In the genomic region with DNA sequence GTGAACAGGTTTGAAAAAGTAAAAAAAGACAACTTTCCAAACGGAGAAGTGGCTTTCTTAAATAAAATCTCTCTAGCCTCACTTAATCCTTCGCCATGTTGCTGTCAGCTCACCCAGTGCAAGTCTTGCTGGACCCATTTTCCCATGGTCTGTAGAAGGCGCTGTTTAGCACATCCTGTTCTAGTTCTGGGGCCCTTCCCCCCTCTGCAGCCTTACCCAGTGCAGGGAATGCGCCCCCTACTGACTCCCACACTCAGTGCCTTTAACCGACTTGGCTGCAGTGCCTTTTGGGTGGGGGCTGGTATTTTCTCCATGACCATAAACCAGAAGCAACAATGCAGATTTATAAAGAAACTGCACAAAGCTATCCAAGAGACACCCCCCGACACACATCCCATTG, we compare ENCODE assay signal across 8 mouse cellular contexts. TPM values are rescaled to one million over a fixed set of nuclear protein-coding genes. Genes with fewer than 3 reads are reported as not detected.
A peak's percentile ranks its signal among the peaks of the same experiment; 100 is the strongest.
DNase-seq lines count a peak whose midpoint lies in the region; ATAC-seq and TF ChIP-seq lines count a peak whose summit lies in the region.

No protein-coding gene starts in this region.

- peak overlapping the region; percentile 94 to 100 (median 96) for H3K4me3 ChIP-seq in CH12.LX (replicated peaks in 1 of 3; ENCODE audit: low read depth in 2 of 3, low read length in 2 of 3, poor library complexity in 1 of 3)
- peak overlapping the region; percentile 100 for H3K4me3 ChIP-seq in forebrain, embryonic 11.5 days (ENCODE audit: low read depth, low read length)
- peak overlapping the region; percentile 87 for H3K4me3 ChIP-seq in heart, embryonic 16.5 days (ENCODE audit: low read length)
- peak overlapping the region; percentile 98 for H3K4me3 ChIP-seq in liver, embryonic 15.5 days (replicated peaks)
- H3K4me3 ChIP-seq in neural tube, embryonic 12.5 days = peak overlapping the region; percentile 99

- no peaks in the 10 kb centered on the region for H3K27me3 ChIP-seq in CH12.LX (replicated peaks)
- no peaks in the 10 kb centered on the region for H3K27me3 ChIP-seq in forebrain, embryonic 11.5 days (ENCODE audit: control insufficient read depth, insufficient read depth, low read length)
- no peaks in the 10 kb centered on the region for H3K27me3 ChIP-seq in heart, embryonic 16.5 days (ENCODE audit: control insufficient read depth, insufficient read depth, low read length)
- H3K27me3 ChIP-seq in liver, embryonic 15.5 days = no peaks in the 10 kb centered on the region
- no peaks in the 10 kb centered on the region for H3K27me3 ChIP-seq in neural tube, embryonic 12.5 days (replicated peaks)

- TF ChIP-seq EP300 in CH12.LX (IDR thresholded peaks at IDR 0.05; ENCODE audit: low read length) = 0 out of 2 replicates have a peak, but pooled peaks have one; percentile 16

- no peak for TF ChIP-seq POLR2A in CH12.LX (IDR thresholded peaks at IDR 0.05; ENCODE audit: low read depth, low read length)

- H3K36me3 ChIP-seq in CH12.LX (replicated peaks in 1 of 2; ENCODE audit: control insufficient read depth in 1 of 2, insufficient read depth in 1 of 2, low read length in 1 of 2) = peaks cover 26 to 64% of the 10 kb centered on the region in 2 experiments
- peaks cover 10% of the 10 kb centered on the region for H3K36me3 ChIP-seq in forebrain, embryonic 11.5 days (ENCODE audit: control insufficient read depth, insufficient read depth, low read length)
- peaks cover 27% of the 10 kb centered on the region for H3K36me3 ChIP-seq in heart, embryonic 16.5 days (ENCODE audit: control insufficient read depth, insufficient read depth)
- H3K36me3 ChIP-seq in liver, embryonic 15.5 days (replicated peaks) = peaks cover 61% of the 10 kb centered on the region
- H3K36me3 ChIP-seq in neural tube, embryonic 12.5 days = peaks cover 28% of the 10 kb centered on the region

- peaks cover 13 to 56% of the 10 kb centered on the region in 2 experiments for H3K4me1 ChIP-seq in CH12.LX (ENCODE audit: control insufficient read depth in 1 of 2, insufficient read depth in 2 of 2)
- peaks cover 9% of the 10 kb centered on the region for H3K4me1 ChIP-seq in forebrain, embryonic 11.5 days (replicated peaks; ENCODE audit: control insufficient read depth, insufficient read depth, low read length)
- peaks cover 32% of the 10 kb centered on the region for H3K4me1 ChIP-seq in heart, embryonic 16.5 days (ENCODE audit: control insufficient read depth, insufficient read depth, low read length)
- peaks cover 58% of the 10 kb centered on the region for H3K4me1 ChIP-seq in liver, embryonic 15.5 days (replicated peaks)
- H3K4me1 ChIP-seq in neural tube, embryonic 12.5 days = peaks cover 32% of the 10 kb centered on the region

- TF ChIP-seq CTCF in CH12.LX (conservative IDR thresholded peaks at IDR 0.05 in 1 of 2, IDR thresholded peaks at IDR 0.05 in 1 of 2; ENCODE audit: low read depth in 2 of 2, low read length in 2 of 2) = peak; percentile 76 to 100

- H3K9ac ChIP-seq in CH12.LX (ENCODE audit: insufficient read depth, low read depth) = peak overlapping the region; percentile 94
- H3K9ac ChIP-seq in forebrain, embryonic 11.5 days (ENCODE audit: low read length) = peak overlapping the region; percentile 100
- H3K9ac ChIP-seq in heart, embryonic 16.5 days (ENCODE audit: low read length) = peak overlapping the region; percentile 100
- H3K9ac ChIP-seq in liver, embryonic 15.5 days = peak overlapping the region; percentile 96
- H3K9ac ChIP-seq in neural tube, embryonic 12.5 days = peak overlapping the region; percentile 100

- in situ Hi-C loops in CH12.LX (cut with MboI; ENCODE audit: low pct_ligation_motif_present, low pct_unique_long_range_greater_than_20kb, low sequenced_read_pairs) = loop anchor here (5.0 kb wide), 1 partner anchor 93 kb away; no protein-coding TSS in a partner anchor

- dilution Hi-C loops in CH12.LX (cut with MboI; ENCODE audit: extremely low pct_ligation_motif_present, extremely low pct_unique_long_range_greater_than_20kb, low sequenced_read_pairs) = no loop called here

- ATAC-seq in forebrain, embryonic 11.5 days (replicated peaks; ENCODE audit: low FRiP score) = peak; percentile 36; the same call in 1 of the 2 replicates
- ATAC-seq in heart, embryonic 16.5 days (replicated peaks; ENCODE audit: extremely low read depth, insufficient read depth, low FRiP score) = peak; percentile 59
- ATAC-seq in liver, embryonic 15.5 days (ENCODE audit: insufficient read depth) = peak; percentile 38
- no peak for ATAC-seq in neural tube, embryonic 12.5 days (ENCODE audit: low FRiP score, low read depth)

- peak overlapping the region; percentile 58; the same call in 1 of the 2 replicates for H3K27ac ChIP-seq in CH12.LX (ENCODE audit: insufficient read depth, low read depth)
- no peak overlapping the region for H3K27ac ChIP-seq in forebrain, embryonic 11.5 days (ENCODE audit: low read depth, low read length)
- peak overlapping the region; percentile 99 for H3K27ac ChIP-seq in heart, embryonic 16.5 days (ENCODE audit: low read length)
- peak overlapping the region; percentile 93 for H3K27ac ChIP-seq in liver, embryonic 15.5 days (replicated peaks)
- H3K27ac ChIP-seq in neural tube, embryonic 12.5 days = no peak overlapping the region

- peak; percentile 66 for TF ChIP-seq RAD21 in CH12.LX (IDR thresholded peaks at IDR 0.05; ENCODE audit: low read depth, low read length)

- peak; percentile 98 for DNase-seq in CH12.LX (ENCODE audit: extremely low read depth)
- peak; percentile 94 for DNase-seq in c-Kit-positive CD71-positive TER-119-negative erythroid progenitor cells, embryonic 14.5 days (ENCODE audit: low read depth)
- peak; percentile 93 for DNase-seq in forebrain, embryonic 11.5 days (ENCODE audit: low spot score)
- peak; percentile 93 to 96 for DNase-seq in kidney, postnatal 36 days
- DNase-seq in telencephalon, adult 2 months (ENCODE audit: low read depth, low spot score) = peak; percentile 95

- peaks cover 59% of the 10 kb centered on the region for H3K79me2 ChIP-seq in CH12.LX (replicated peaks; ENCODE audit: control insufficient read depth, extremely low read depth, insufficient read depth, poor library complexity, severe bottlenecking)

- H3K9me3 ChIP-seq in CH12.LX (replicated peaks; ENCODE audit: low read length) = peaks cover 4% of the 10 kb centered on the region
- H3K9me3 ChIP-seq in forebrain, embryonic 11.5 days (ENCODE audit: control insufficient read depth, low read length) = no peaks in the 10 kb centered on the region
- H3K9me3 ChIP-seq in heart, embryonic 16.5 days (replicated peaks; ENCODE audit: control insufficient read depth, low read length) = peaks cover 4% of the 10 kb centered on the region; the same call in 1 of the 2 replicates
- H3K9me3 ChIP-seq in liver, embryonic 15.5 days (replicated peaks) = no peaks in the 10 kb centered on the region
- no peaks in the 10 kb centered on the region for H3K9me3 ChIP-seq in neural tube, embryonic 12.5 days

- 8% methylated on average over 6 of the region's 6 CpGs for WGBS in forebrain, embryonic 11.5 days
- WGBS in heart, embryonic 16.5 days = 6% methylated on average over 6 of the region's 6 CpGs
- 3% methylated on average over 6 of the region's 6 CpGs for WGBS in liver, embryonic 15.5 days (ENCODE audit: insufficient replicate concordance)
- WGBS in neural tube, embryonic 12.5 days = 12% methylated on average over 6 of the region's 6 CpGs

- peak overlapping the region; percentile 80 for H3K4me2 ChIP-seq in CH12.LX (ENCODE audit: insufficient read depth, low read depth, poor library complexity, severe bottlenecking)
- H3K4me2 ChIP-seq in forebrain, embryonic 11.5 days (ENCODE audit: low read depth, low read length, severe bottlenecking) = peak overlapping the region; percentile 80
- H3K4me2 ChIP-seq in heart, embryonic 16.5 days (ENCODE audit: low read depth, low read length) = peak overlapping the region; percentile 79
- peak overlapping the region; percentile 87 for H3K4me2 ChIP-seq in liver, embryonic 15.5 days
- H3K4me2 ChIP-seq in neural tube, embryonic 12.5 days (replicated peaks) = peak overlapping the region; percentile 85

RNA-seq across cellular contexts. Expression of gene Adnp, which starts 1.6 kb away (rescaled TPM):
- total RNA-seq in CH12.LX (2012; rRNA removed) (3.3 and 3.5 TPM in 2 replicates), CH12.LX (2014; rRNA removed) (1.3 TPM in 2 replicates)
- 11.8 and 12.9 TPM in 2 replicates for polyA plus RNA-seq in CH12.LX (2012; ENCODE audit: insufficient read length, low read depth)
- polyA plus RNA-seq in forebrain, embryonic 11.5 days (2014; fragmentation: Nextera tagmentation; extraction: Ambion mirVana) = 18.7 and 19.7 TPM in 2 replicates
- polyA plus RNA-seq in heart, embryonic 16.5 days (2015; fragmentation: Nextera tagmentation; extraction: Ambion mirVana) = 1.4 and 1.6 TPM in 2 replicates
- polyA plus RNA-seq in liver, embryonic 15.5 days (2015; fragmentation: Nextera tagmentation; extraction: Ambion mirVana) = 1.8 and 2.3 TPM in 2 replicates
- 24.4 and 32.1 TPM in 2 replicates for polyA plus RNA-seq in neural tube, embryonic 12.5 days (2016; fragmentation: Nextera tagmentation; extraction: Ambion mirVana)

RNA-seq across cellular contexts. Expression of gene Gm20716, which starts 24.9 kb away (rescaled TPM):
- total RNA-seq in CH12.LX (2012; rRNA removed) (26.1 and 27.8 TPM in 2 replicates), CH12.LX (2014; rRNA removed) (26.9 and 28.6 TPM in 2 replicates)
- 30.7 and 34.8 TPM in 2 replicates for polyA plus RNA-seq in CH12.LX (2012; ENCODE audit: insufficient read length, low read depth)
- 25.6 and 30.3 TPM in 2 replicates for polyA plus RNA-seq in forebrain, embryonic 11.5 days (2014; fragmentation: Nextera tagmentation; extraction: Ambion mirVana)
- polyA plus RNA-seq in heart, embryonic 16.5 days (2015; fragmentation: Nextera tagmentation; extraction: Ambion mirVana) = 10.8 and 11.8 TPM in 2 replicates
- 4.4 and 4.9 TPM in 2 replicates for polyA plus RNA-seq in liver, embryonic 15.5 days (2015; fragmentation: Nextera tagmentation; extraction: Ambion mirVana)
- polyA plus RNA-seq in neural tube, embryonic 12.5 days (2016; fragmentation: Nextera tagmentation; extraction: Ambion mirVana) = 18.6 and 22.8 TPM in 2 replicates

RNA-seq across cellular contexts. Expression of gene Dpm1, which starts 25.1 kb away (rescaled TPM):
- total RNA-seq in CH12.LX (2012; rRNA removed) (28.5 and 34.5 TPM in 2 replicates), CH12.LX (2014; rRNA removed) (52.9 and 55.3 TPM in 2 replicates)
- 30.7 and 54.9 TPM in 2 replicates for polyA plus RNA-seq in CH12.LX (2012; ENCODE audit: insufficient read length, low read depth)
- polyA plus RNA-seq in forebrain, embryonic 11.5 days (2014; fragmentation: Nextera tagmentation; extraction: Ambion mirVana) = 58.6 and 65.3 TPM in 2 replicates
- polyA plus RNA-seq in heart, embryonic 16.5 days (2015; fragmentation: Nextera tagmentation; extraction: Ambion mirVana) = 89.3 and 104 TPM in 2 replicates
- 59.2 and 64.1 TPM in 2 replicates for polyA plus RNA-seq in liver, embryonic 15.5 days (2015; fragmentation: Nextera tagmentation; extraction: Ambion mirVana)
- 70.4 and 79.4 TPM in 2 replicates for polyA plus RNA-seq in neural tube, embryonic 12.5 days (2016; fragmentation: Nextera tagmentation; extraction: Ambion mirVana)

RNA-seq across cellular contexts. Expression of gene Mocs3, which starts 25.2 kb away (rescaled TPM):
- 10.6 and 13.3 TPM in 2 replicates for total RNA-seq in CH12.LX (2012; rRNA removed)
- 8.0 and 9.5 TPM in 2 replicates for total RNA-seq in CH12.LX (2014; rRNA removed)
- polyA plus RNA-seq in CH12.LX (2012; ENCODE audit: insufficient read length, low read depth) = 7.2 and 7.6 TPM in 2 replicates
- polyA plus RNA-seq in forebrain, embryonic 11.5 days (2014; fragmentation: Nextera tagmentation; extraction: Ambion mirVana) = 8.5 and 9.1 TPM in 2 replicates
- 4.3 and 4.9 TPM in 2 replicates for polyA plus RNA-seq in heart, embryonic 16.5 days (2015; fragmentation: Nextera tagmentation; extraction: Ambion mirVana)
- 3.4 and 3.6 TPM in 2 replicates for polyA plus RNA-seq in liver, embryonic 15.5 days (2015; fragmentation: Nextera tagmentation; extraction: Ambion mirVana)
- polyA plus RNA-seq in neural tube, embryonic 12.5 days (2016; fragmentation: Nextera tagmentation; extraction: Ambion mirVana) = 12.5 TPM in 2 replicates

Comparison
In these comparisons a context has a peak if more than half of its experiments do, and no peak if none do; other contexts are left out.
1. H3K27ac ChIP-seq: peak in CH12.LX (single experiment), heart, embryonic 16.5 days (single experiment) and liver, embryonic 15.5 days (single experiment); none in forebrain, embryonic 11.5 days (single experiment) and neural tube, embryonic 12.5 days (single experiment).
2. Peak in every context shown above with its lines, with median percentiles within 50 percentile points of each other: DNase-seq, H3K4me2 ChIP-seq, H3K4me3 ChIP-seq and H3K9ac ChIP-seq.